Mouse (Mus musculus) MEL (cell line): ENCODE results near the gene Dph3. TPM values are rescaled to one million over a fixed set of nuclear protein-coding genes. Genes with fewer than 3 reads are reported as not detected.

Source experiments
- DNase-seq: peaks from one replicate; pipeline ENCODE4 v3.0.0; 2011; ENCODE audit warnings: low read depth, low spot score
- H3K27ac ChIP-seq: 2 replicates; pipeline ENCODE4 v1.5.1; 2012; ENCODE audit warnings: low read depth, mild to moderate bottlenecking, control low read depth, low read length, moderate library complexity; ENCODE audit not compliant: control insufficient read depth
- H3K27me3 ChIP-seq, 2 experiments: fragments of 150-350 bp in 1 of 2; sonication (generic) in 1 of 2; 2 replicates each; pipeline ENCODE4 v1.6.1; 2012; ENCODE audit warnings: low read length in 2 of 2, mild to moderate bottlenecking in 2 of 2, improper control_type of control experiment in 1 of 2, moderate library complexity in 1 of 2; ENCODE audit not compliant: insufficient read depth in 2 of 2, control insufficient read depth in 1 of 2
- H3K36me3 ChIP-seq, 2 experiments: 2 replicates each; pipeline ENCODE4 v1.6.1; 2012 to 2014; ENCODE audit warnings: low read length in 2 of 2, improper control_type of control experiment in 1 of 2, inconsistent platforms in 1 of 2, mild to moderate bottlenecking in 1 of 2; ENCODE audit not compliant: insufficient read depth in 2 of 2, control insufficient read depth in 1 of 2
- H3K4me1 ChIP-seq, 2 experiments: fragments of 150-350 bp in 1 of 2; sonication (generic) in 1 of 2; 2 replicates each; pipeline ENCODE4 v1.6.1; 2012; ENCODE audit warnings: low read length in 2 of 2, improper control_type of control experiment in 1 of 2, mild to moderate bottlenecking in 1 of 2; ENCODE audit not compliant: insufficient read depth in 2 of 2, control insufficient read depth in 1 of 2
- H3K4me3 ChIP-seq, 2 experiments: fragments of 150-350 bp in 1 of 2; sonication (generic) in 1 of 2; 2 replicates each; pipeline ENCODE4 v1.5.1; 2012; ENCODE audit warnings: low read depth in 2 of 2, low read length in 2 of 2, mild to moderate bottlenecking in 2 of 2, moderate library complexity in 2 of 2, control low read depth in 1 of 2, improper control_type of control experiment in 1 of 2; ENCODE audit not compliant: control insufficient read depth in 1 of 2, insufficient read depth in 1 of 2
- H3K79me2 ChIP-seq: 2 replicates; pipeline ENCODE4 v1.6.1; 2012; ENCODE audit warnings: mild to moderate bottlenecking, low read length, moderate library complexity; ENCODE audit not compliant: control insufficient read depth, poor library complexity, insufficient read depth
- H3K9ac ChIP-seq: 2 replicates; pipeline ENCODE4 v1.6.1; 2012; ENCODE audit warnings: low read depth, mild to moderate bottlenecking, control low read depth, low read length, moderate library complexity; ENCODE audit not compliant: control insufficient read depth, poor library complexity, severe bottlenecking
- H3K9me3 ChIP-seq: fragments of 150-350 bp; sonication (generic); replicated peaks from 2 replicates; pipeline ENCODE4 v1.6.1; 2012; ENCODE audit warnings: mild to moderate bottlenecking, low read length, improper control_type of control experiment, moderate library complexity; ENCODE audit not compliant: insufficient read depth
- CHD2 ChIP-seq: IDR thresholded peaks from 2 replicates; pipeline ENCODE4 v1.6.1; 2011; ENCODE audit warnings: low read length, improper control_type of control experiment
- CTCF ChIP-seq, 3 experiments: IDR thresholded peaks in 2 of 3; conservative IDR thresholded peaks in 1 of 3; 2 replicates each; pipeline ENCODE4 v1.5.1; 2011 to 2012; ENCODE audit warnings: low read length in 3 of 3, low read depth in 2 of 3, mild to moderate bottlenecking in 2 of 3, improper control_type of control experiment in 1 of 3, inconsistent platforms in 1 of 3, mixed read lengths in 1 of 3, moderate library complexity in 1 of 3; ENCODE audit not compliant: control insufficient read depth in 1 of 3, insufficient read depth in 1 of 3, poor library complexity in 1 of 3, severe bottlenecking in 1 of 3
- E2F4 ChIP-seq: IDR thresholded peaks from 2 replicates; pipeline ENCODE4 v1.6.1; 2011; ENCODE audit warnings: low read depth, low read length, improper control_type of control experiment, borderline replicate concordance
- HCFC1 ChIP-seq: IDR thresholded peaks from 2 replicates; pipeline ENCODE4 v1.6.1; 2012; ENCODE audit warnings: low read depth, mild to moderate bottlenecking, inconsistent platforms, low read length, improper control_type of control experiment, moderate library complexity
- JUND ChIP-seq: IDR thresholded peaks from 2 replicates; pipeline ENCODE4 v1.6.1; 2011; ENCODE audit warnings: low read depth, mild to moderate bottlenecking, improper control_type of control experiment, low read length
- KAT2A ChIP-seq: conservative IDR thresholded peaks from 2 replicates; pipeline ENCODE4 v1.6.1; 2012; ENCODE audit warnings: low read depth, low read length, improper control_type of control experiment, inconsistent platforms
- MAFK ChIP-seq: IDR thresholded peaks from 2 replicates; pipeline ENCODE4 v1.6.1; 2011; ENCODE audit warnings: low read depth, mild to moderate bottlenecking, low read length, improper control_type of control experiment, borderline replicate concordance
- NRF1 ChIP-seq: IDR thresholded peaks from 2 replicates; pipeline ENCODE4 v1.6.1; 2014; ENCODE audit warnings: low read depth, mild to moderate bottlenecking, inconsistent platforms, low read length, improper control_type of control experiment, moderate library complexity; ENCODE audit not compliant: poor library complexity, insufficient read depth, severe bottlenecking
- RAD21 ChIP-seq: IDR thresholded peaks from 2 replicates; pipeline ENCODE4 v1.6.1; 2011; ENCODE audit warnings: mild to moderate bottlenecking, low read depth, low read length, improper control_type of control experiment
- RCOR1 ChIP-seq: IDR thresholded peaks from 2 replicates; pipeline ENCODE4 v1.6.1; 2012; ENCODE audit warnings: low read depth, mild to moderate bottlenecking, inconsistent platforms, low read length, improper control_type of control experiment
- SMC3 ChIP-seq: IDR thresholded peaks from 2 replicates; pipeline ENCODE4 v1.6.1; 2011; ENCODE audit warnings: low read depth, low read length, improper control_type of control experiment
- TCF12 ChIP-seq: IDR thresholded peaks from 2 replicates; pipeline ENCODE4 v1.6.1; 2014; ENCODE audit warnings: low read depth, mild to moderate bottlenecking, inconsistent platforms, low read length, improper control_type of control experiment, moderate library complexity
- UBTF ChIP-seq: IDR thresholded peaks from 2 replicates; pipeline ENCODE4 v1.6.1; 2012; ENCODE audit warnings: low read depth, mild to moderate bottlenecking, inconsistent platforms, low read length, improper control_type of control experiment, moderate library complexity, borderline replicate concordance; ENCODE audit not compliant: insufficient read depth
- USF1 ChIP-seq: IDR thresholded peaks from 2 replicates; pipeline ENCODE4 v1.6.1; 2014; ENCODE audit warnings: low read depth, mild to moderate bottlenecking, inconsistent platforms, low read length, improper control_type of control experiment, moderate library complexity
- USF2 ChIP-seq, 2 experiments: IDR thresholded peaks; 2 replicates each; pipeline ENCODE4 v1.6.1; 2011 to 2012; ENCODE audit warnings: improper control_type of control experiment in 2 of 2, low read length in 2 of 2, borderline replicate concordance in 1 of 2, inconsistent platforms in 1 of 2, low read depth in 1 of 2, mild to moderate bottlenecking in 1 of 2; ENCODE audit not compliant: insufficient read depth in 1 of 2
- ZC3H11A ChIP-seq: IDR thresholded peaks from 2 replicates; pipeline ENCODE4 v1.6.1; 2012; ENCODE audit warnings: low read depth, mild to moderate bottlenecking, inconsistent platforms, low read length, improper control_type of control experiment
- ZKSCAN1 ChIP-seq: IDR thresholded peaks from 2 replicates; pipeline ENCODE4 v1.6.1; 2012; ENCODE audit warnings: low read depth, mild to moderate bottlenecking, inconsistent platforms, low read length, improper control_type of control experiment, moderate library complexity
- ZMIZ1 ChIP-seq: IDR thresholded peaks from 2 replicates; pipeline ENCODE4 v1.6.1; 2012; ENCODE audit warnings: low read depth, mild to moderate bottlenecking, inconsistent platforms, low read length, improper control_type of control experiment, moderate library complexity
- ZNF384 ChIP-seq: IDR thresholded peaks from 2 replicates; pipeline ENCODE4 v1.6.1; 2012; ENCODE audit warnings: low read depth, mild to moderate bottlenecking, inconsistent platforms, low read length, improper control_type of control experiment
- polyA plus RNA-seq, 2 experiments: library from polyadenylated mRNA; stranded (reverse) in 1 of 2; unstranded in 1 of 2; fragments of >175 nt in 1 of 2; fragments of >200 nt in 1 of 2; gene quantifications; 2 replicates each; pipeline versions ENCODE4 v1.2.1 to v1.2.4; 2012; ENCODE audit warnings: low replicate concordance in 2 of 2, low read depth in 1 of 2; ENCODE audit not compliant: insufficient read length in 2 of 2, insufficient read depth in 1 of 2, missing spikeins in 1 of 2
- total RNA-seq: library from RNA; depleted of rRNA; stranded (reverse); fragments of 300-350 nt; gene quantifications from 2 replicates; pipeline ENCODE4 v1.2.3, GENCODE M21; 2012

Dph3 gene
- total and polyA plus RNA-seq, 3 experiments = 103 to 116 (median 108) TPM

GRCm38 (mm10) chr14:32046357-32046756, 39.2 kb downstream of the Dph3 start:
- Histone ChIP-seq H3K9ac (no peak overlapping the region), H3K27ac (no peak overlapping the region), H3K36me3 (0 out of 4 replicates have a peak, but pooled peaks cover 0 to 2% of the 10 kb centered on the region in 2 experiments), H3K79me2 (no peaks in the 10 kb centered on the region), H3K4me3 (no peak overlapping the region), H3K4me1 (peaks cover 0 to 9% of the 10 kb centered on the region in 2 experiments; a peak in 2 of 4 replicates), H3K27me3 (peaks cover 0 to 2% of the 10 kb centered on the region in 2 experiments; a peak in 1 of 4 replicates), H3K9me3 (no peaks in the 10 kb centered on the region)
- TF ChIP-seq MAFK (no peak), TCF12 (no peak), USF2 (IDR thresholded peaks at IDR 0.05; ENCODE audit: borderline replicate concordance in 1 of 2, insufficient read depth in 1 of 2, low read depth in 1 of 2, low read length in 2 of 2) (no peak), NRF1 (no peak), ZNF384 (no peak), KAT2A (no peak), CTCF (IDR thresholded peaks at IDR 0.05 in 2 of 3, conservative IDR thresholded peaks at IDR 0.05 in 1 of 3; ENCODE audit: control insufficient read depth in 1 of 3, insufficient read depth in 1 of 3, low read depth in 2 of 3, low read length in 3 of 3, poor library complexity in 1 of 3, severe bottlenecking in 1 of 3) (no peak), E2F4 (no peak), ZKSCAN1 (no peak), RAD21 (no peak), ZC3H11A (no peak), RCOR1 (no peak), JUND (no peak), ZMIZ1 (no peak), CHD2 (no peak), SMC3 (no peak)
- no peak for DNase-seq

GRCm38 (mm10) chr14:32042108-32042507, 43.4 kb downstream of the Dph3 start:
- Histone ChIP-seq H3K9me3 (no peaks in the 10 kb centered on the region), H3K4me3 (no peak overlapping the region), H3K27ac (no peak overlapping the region), H3K79me2 (no peaks in the 10 kb centered on the region), H3K36me3 (0 out of 4 replicates have a peak, but pooled peaks cover 0 to 5% of the 10 kb centered on the region in 2 experiments), H3K9ac (no peak overlapping the region), H3K4me1 (peaks cover 0 to 20% of the 10 kb centered on the region in 2 experiments; a peak in 3 of 4 replicates), H3K27me3 (no peaks in the 10 kb centered on the region)
- no peak for TF ChIP-seq RCOR1
- no peak for TF ChIP-seq USF1
- no peak for TF ChIP-seq KAT2A
- no peak for TF ChIP-seq UBTF
- TF ChIP-seq HCFC1 = no peak
- no peak for DNase-seq
